Mouse (Mus musculus): ENCODE results near the gene Unc45a. TPM values are rescaled to one million over a fixed set of nuclear protein-coding genes. Genes with fewer than 3 reads are reported as not detected.

Gene Unc45a
- total and polyA plus RNA-seq, 3 experiments, result 7.9 to 21.8 (median 16.8) TPM

GRCm38 (mm10) chr7:80342858-80343257 is 2.1 kb upstream of the Unc45a start, which contains the start of gene Hddc3 (continued):
- TF ChIP-seq NRF1 (IDR thresholded peaks at IDR 0.05; ENCODE audit: low read depth, low read length) (peak; percentile 84), UBTF (IDR thresholded peaks at IDR 0.05; ENCODE audit: low read depth, low read length) (peak; percentile 52; the same call in 1 of the 2 replicates), RAD21 (IDR thresholded peaks at IDR 0.05; ENCODE audit: low read depth, low read length) (no peak; the same call in 1 of the 2 replicates), SIN3A (IDR thresholded peaks at IDR 0.05; ENCODE audit: low read length) (peak; percentile 89), ZNF384 (IDR thresholded peaks at IDR 0.05; ENCODE audit: low read depth, low read length) (no peak), POLR2AphosphoS2 (IDR thresholded peaks at IDR 0.05; ENCODE audit: low read depth, low read length) (peak; percentile 82; the same call in 1 of the 2 replicates), MEF2A (IDR thresholded peaks at IDR 0.05; ENCODE audit: borderline replicate concordance, low read depth, low read length) (0 out of 2 replicates have a peak, but pooled peaks have one; percentile 18), IRF4 (IDR thresholded peaks at IDR 0.05; ENCODE audit: low read depth, low read length) (peak; percentile 37; the same call in 1 of the 2 replicates), NELFE (IDR thresholded peaks at IDR 0.05; ENCODE audit: low read depth, low read length) (peak; percentile 92), ELF1 (IDR thresholded peaks at IDR 0.05; ENCODE audit: low read depth, low read length) (peak; percentile 76)

- TF ChIP-seq KAT2A (IDR thresholded peaks at IDR 0.05; ENCODE audit: insufficient replicate concordance, low read length) (no peak), CTCF (conservative IDR thresholded peaks at IDR 0.05 in 1 of 2, IDR thresholded peaks at IDR 0.05 in 1 of 2; ENCODE audit: low read depth in 2 of 2, low read length in 2 of 2) (no peak), E2F4 (IDR thresholded peaks at IDR 0.05; ENCODE audit: insufficient replicate concordance, low read depth, low read length) (no peak), BHLHE40 (IDR thresholded peaks at IDR 0.05; ENCODE audit: low read depth, low read length) (no peak), ZC3H11A (IDR thresholded peaks at IDR 0.05; ENCODE audit: low read depth, low read length) (no peak), USF1 (IDR thresholded peaks at IDR 0.05; ENCODE audit: low read depth, low read length) (no peak), ZMIZ1 (IDR thresholded peaks at IDR 0.05; ENCODE audit: low read depth, low read length) (no peak), MEF2A (IDR thresholded peaks at IDR 0.05; ENCODE audit: borderline replicate concordance, low read depth, low read length) (no peak), NRF1 (IDR thresholded peaks at IDR 0.05; ENCODE audit: low read depth, low read length) (no peak), UBTF (IDR thresholded peaks at IDR 0.05; ENCODE audit: low read depth, low read length) (no peak), SMC3 (IDR thresholded peaks at IDR 0.05; ENCODE audit: low read depth, low read length) (no peak), GABPA (IDR thresholded peaks at IDR 0.05; ENCODE audit: insufficient replicate concordance, low read depth, low read length) (no peak)
Observed at GRCm38 (mm10) chr7:80341793-80342192, 988 bp upstream of the Unc45a start.

More at GRCm38 (mm10) chr7:80341793-80342192, 988 bp upstream of the Unc45a start:
- no peak overlapping the region for H3K27ac ChIP-seq (ENCODE audit: insufficient read depth, low read depth)
- dilution Hi-C loops (cut with MboI; ENCODE audit: extremely low pct_ligation_motif_present, extremely low pct_unique_long_range_greater_than_20kb, low sequenced_read_pairs) (no loop called here), in situ Hi-C loops (cut with MboI; ENCODE audit: low pct_ligation_motif_present, low pct_unique_long_range_greater_than_20kb, low sequenced_read_pairs) (loop anchor here (5.0 kb wide), 1 partner anchor 36 kb away; no protein-coding TSS in a partner anchor)
- H3K4me2 ChIP-seq (ENCODE audit: insufficient read depth, low read depth, poor library complexity, severe bottlenecking), result no peak overlapping the region
- no peak for DNase-seq (ENCODE audit: extremely low read depth)
- H3K4me1 ChIP-seq (ENCODE audit: control insufficient read depth in 1 of 2, insufficient read depth in 2 of 2), result peaks cover 16 to 47% of the 10 kb centered on the region in 2 experiments
- H3K4me3 ChIP-seq (replicated peaks in 1 of 3; ENCODE audit: low read depth in 2 of 3, low read length in 2 of 3, poor library complexity in 1 of 3), result no peak overlapping the region
- no peaks in the 10 kb centered on the region for H3K79me2 ChIP-seq (replicated peaks; ENCODE audit: control insufficient read depth, extremely low read depth, insufficient read depth, poor library complexity, severe bottlenecking)
- peaks cover 6% of the 10 kb centered on the region for H3K9me3 ChIP-seq (replicated peaks; ENCODE audit: low read length)
- H3K9ac ChIP-seq (ENCODE audit: insufficient read depth, low read depth), result no peak overlapping the region
- peaks cover 15% of the 10 kb centered on the region for H3K27me3 ChIP-seq (replicated peaks)
- peaks cover 5 to 25% of the 10 kb centered on the region in 2 experiments for H3K36me3 ChIP-seq (replicated peaks in 1 of 2; ENCODE audit: control insufficient read depth in 1 of 2, insufficient read depth in 1 of 2, low read length in 1 of 2)
